Mouse (Mus musculus): ENCODE results near the gene Agbl3. TPM values are rescaled to one million over a fixed set of nuclear protein-coding genes. Genes with fewer than 3 reads are reported as not detected.

The Agbl3 gene
- polyA plus RNA-seq, 1 experiment from 2014 or later, result 12.7 TPM

DNA sequence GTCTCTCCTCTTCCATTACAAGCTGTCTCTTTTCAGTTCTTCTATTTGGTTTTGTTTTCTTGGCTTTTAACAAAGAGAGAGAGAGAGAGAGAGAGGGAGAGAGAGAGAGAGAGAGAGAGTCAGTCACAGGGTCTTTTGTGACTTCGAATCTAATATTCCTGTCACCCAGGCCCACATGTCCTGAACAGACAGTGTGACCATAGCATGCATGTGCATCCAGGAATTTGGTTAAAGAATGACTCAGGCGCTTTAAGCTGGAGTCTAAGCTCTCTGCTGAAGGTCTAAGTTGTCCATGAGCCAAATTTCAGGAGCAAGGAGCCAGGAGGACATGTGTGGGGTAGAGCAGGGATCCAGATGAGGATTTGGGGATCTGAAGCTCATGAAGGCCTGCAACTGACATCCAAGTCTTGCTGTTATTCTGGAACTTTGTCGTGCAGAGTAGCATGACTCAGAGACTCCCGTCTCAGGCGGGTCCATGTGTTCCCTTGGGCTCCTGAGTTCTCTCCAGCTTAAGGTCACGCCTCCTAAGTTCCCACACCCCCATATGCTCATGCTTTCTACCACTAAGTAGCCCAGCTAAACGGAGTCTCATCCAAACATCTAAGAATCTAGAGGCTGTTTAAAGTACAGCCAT is 29.6 kb upstream of the Agbl3 start:
- no peak overlapping the region for H3K4me2 ChIP-seq (replicated peaks)
- no peak overlapping the region for H3K27ac ChIP-seq
- no peaks in the 10 kb centered on the region for H3K4me1 ChIP-seq (replicated peaks; ENCODE audit: control insufficient read depth, insufficient read depth, low read length)
- peaks cover under 1% of the 10 kb centered on the region; the same call in 1 of the 2 replicates for H3K36me3 ChIP-seq (replicated peaks; ENCODE audit: control insufficient read depth, insufficient read depth)
- no peak overlapping the region for H3K9ac ChIP-seq
- DNase-seq (ENCODE audit: low spot score) (no peak), ATAC-seq (ENCODE audit: low FRiP score) (no peak)
- no peaks in the 10 kb centered on the region for H3K27me3 ChIP-seq (ENCODE audit: control insufficient read depth, insufficient read depth, low read length)
- WGBS, result 79% methylated on average over 7 of the region's 7 CpGs
- no peaks in the 10 kb centered on the region for H3K9me3 ChIP-seq (ENCODE audit: control insufficient read depth, low read length)
- no peak overlapping the region for H3K4me3 ChIP-seq (replicated peaks; ENCODE audit: low read length)

DNA sequence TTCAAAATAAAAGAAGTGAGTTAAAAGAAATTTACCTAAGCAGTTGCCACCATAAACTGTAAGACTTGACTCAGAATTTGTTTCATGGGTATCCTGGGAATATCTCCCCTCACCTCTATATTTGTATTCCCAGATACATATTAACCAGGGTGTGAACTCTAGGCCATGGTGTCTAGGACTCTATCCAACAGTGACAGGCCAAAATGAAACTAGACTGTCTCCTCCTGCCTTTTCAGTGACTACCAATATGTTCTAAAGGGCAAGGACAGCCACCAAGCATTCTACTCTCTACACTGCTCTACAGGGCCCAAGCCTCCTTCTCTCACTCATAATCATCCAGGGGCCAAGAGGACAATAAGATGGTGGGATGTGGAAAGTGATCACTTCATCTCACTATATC is 28.6 kb upstream of the Agbl3 start:
- H3K4me3 ChIP-seq (replicated peaks; ENCODE audit: low read length), result no peak overlapping the region
- no peak overlapping the region for H3K4me2 ChIP-seq (replicated peaks)
- no peak for ATAC-seq (ENCODE audit: low FRiP score)

DNA sequence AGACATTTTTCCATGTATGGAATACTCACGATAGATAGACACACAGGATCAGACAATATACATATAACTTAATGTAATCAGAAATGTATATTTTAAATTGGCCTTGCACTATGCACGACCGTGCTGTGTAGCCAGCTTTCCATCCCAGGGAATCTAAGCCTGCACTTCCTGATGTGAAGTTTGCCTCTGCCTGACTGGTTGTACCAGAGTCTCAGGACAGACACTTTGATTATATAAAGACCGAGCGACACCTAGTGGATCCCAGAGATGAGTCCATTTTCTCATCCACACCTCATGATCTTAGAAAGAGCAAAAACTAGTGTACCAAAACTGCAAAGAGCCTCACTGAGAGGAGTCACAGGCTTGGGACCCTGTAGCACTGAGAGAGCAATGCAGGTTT is 25.8 kb upstream of the Agbl3 start:
- Histone ChIP-seq H3K4me3 (replicated peaks; ENCODE audit: low read length) (no peak overlapping the region), H3K4me2 (replicated peaks) (no peak overlapping the region), H3K9me3 (ENCODE audit: control insufficient read depth, low read length) (no peaks in the 10 kb centered on the region), H3K27me3 (ENCODE audit: control insufficient read depth, insufficient read depth, low read length) (no peaks in the 10 kb centered on the region), H3K9ac (no peak overlapping the region), H3K36me3 (replicated peaks; ENCODE audit: control insufficient read depth, insufficient read depth) (peaks cover 25% of the 10 kb centered on the region), H3K4me1 (replicated peaks; ENCODE audit: control insufficient read depth, insufficient read depth, low read length) (no peaks in the 10 kb centered on the region), H3K27ac (no peak overlapping the region)
- 40% methylated on average over 5 of the region's 5 CpGs for WGBS
- DNase-seq (ENCODE audit: low spot score) (peak; percentile 79), ATAC-seq (ENCODE audit: low FRiP score) (peak; percentile 71)

More for the DNA sequence above, 28.6 kb upstream of the Agbl3 start:
- no peak for DNase-seq (ENCODE audit: low spot score)
- H3K27ac ChIP-seq, result no peak overlapping the region
- H3K36me3 ChIP-seq (replicated peaks; ENCODE audit: control insufficient read depth, insufficient read depth), result peaks cover 6% of the 10 kb centered on the region
- H3K9me3 ChIP-seq (ENCODE audit: control insufficient read depth, low read length), result no peaks in the 10 kb centered on the region
- no peaks in the 10 kb centered on the region for H3K4me1 ChIP-seq (replicated peaks; ENCODE audit: control insufficient read depth, insufficient read depth, low read length)
- H3K9ac ChIP-seq, result no peak overlapping the region
- H3K27me3 ChIP-seq (ENCODE audit: control insufficient read depth, insufficient read depth, low read length), result no peaks in the 10 kb centered on the region

DNA sequence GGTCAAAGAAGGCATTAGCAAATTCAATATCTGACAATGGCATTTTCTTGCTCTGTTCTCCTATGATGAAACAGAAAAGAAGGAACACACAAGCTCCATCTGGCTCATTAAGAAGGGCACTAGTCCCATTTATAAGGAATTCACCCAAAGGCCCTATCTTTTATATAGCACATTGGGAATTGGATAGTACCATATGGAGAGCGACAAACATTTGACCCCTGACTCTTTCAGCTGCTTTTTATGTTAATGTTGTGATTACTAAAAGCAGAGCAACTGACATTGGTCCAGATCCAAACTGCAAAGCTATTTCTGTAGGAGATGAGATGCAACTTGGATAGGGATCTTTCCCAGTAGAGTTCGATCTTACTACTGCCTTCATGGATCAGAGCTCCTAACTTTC is 21.9 kb upstream of the Agbl3 start:
- H3K27ac ChIP-seq, result no peak overlapping the region
- no peaks in the 10 kb centered on the region for H3K9me3 ChIP-seq (ENCODE audit: control insufficient read depth, low read length)
- 83% methylated on average over 2 of the region's 2 CpGs for WGBS
- H3K9ac ChIP-seq, result no peak overlapping the region
- no peak for ATAC-seq (ENCODE audit: low FRiP score)
- no peaks in the 10 kb centered on the region for H3K4me1 ChIP-seq (replicated peaks; ENCODE audit: control insufficient read depth, insufficient read depth, low read length)
- no peaks in the 10 kb centered on the region for H3K27me3 ChIP-seq (ENCODE audit: control insufficient read depth, insufficient read depth, low read length)
- H3K36me3 ChIP-seq (replicated peaks; ENCODE audit: control insufficient read depth, insufficient read depth), result peaks cover 41% of the 10 kb centered on the region
- no peak overlapping the region for H3K4me3 ChIP-seq (replicated peaks; ENCODE audit: low read length)
- no peak overlapping the region for H3K4me2 ChIP-seq (replicated peaks)
- DNase-seq (ENCODE audit: low spot score), result no peak

DNA sequence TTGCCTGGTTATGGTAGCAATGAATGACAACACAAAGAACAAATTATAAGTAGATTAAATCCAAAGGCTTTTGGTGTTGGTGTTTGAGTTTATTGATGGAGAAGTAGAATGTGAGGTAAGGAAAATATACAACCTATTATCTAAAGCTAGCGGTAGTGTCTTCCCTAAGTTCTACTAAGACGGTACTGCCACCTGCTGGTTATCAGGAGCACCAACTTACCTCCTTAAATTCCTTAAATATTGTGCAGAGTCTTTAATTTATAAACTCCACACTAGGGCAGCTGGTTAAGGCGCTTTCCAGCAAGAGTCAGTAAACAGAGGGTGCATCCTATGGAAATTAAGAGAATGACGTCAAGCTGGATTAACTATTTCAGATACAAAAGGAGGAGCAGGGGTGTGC is 20.2 kb upstream of the Agbl3 start:
- no peak overlapping the region for H3K9ac ChIP-seq
- WGBS, result 52% methylated on average over 4 of the region's 4 CpGs
- H3K4me2 ChIP-seq (replicated peaks), result no peak overlapping the region
- no peaks in the 10 kb centered on the region for H3K9me3 ChIP-seq (ENCODE audit: control insufficient read depth, low read length)
- DNase-seq (ENCODE audit: low spot score) (peak; percentile 67), ATAC-seq (ENCODE audit: low FRiP score) (no peak)
- H3K27me3 ChIP-seq (ENCODE audit: control insufficient read depth, insufficient read depth, low read length), result no peaks in the 10 kb centered on the region
- H3K27ac ChIP-seq, result no peak overlapping the region
- H3K4me3 ChIP-seq (replicated peaks; ENCODE audit: low read length), result no peak overlapping the region
- peaks cover 44% of the 10 kb centered on the region for H3K36me3 ChIP-seq (replicated peaks; ENCODE audit: control insufficient read depth, insufficient read depth)
- H3K4me1 ChIP-seq (replicated peaks; ENCODE audit: control insufficient read depth, insufficient read depth, low read length), result no peaks in the 10 kb centered on the region

DNA sequence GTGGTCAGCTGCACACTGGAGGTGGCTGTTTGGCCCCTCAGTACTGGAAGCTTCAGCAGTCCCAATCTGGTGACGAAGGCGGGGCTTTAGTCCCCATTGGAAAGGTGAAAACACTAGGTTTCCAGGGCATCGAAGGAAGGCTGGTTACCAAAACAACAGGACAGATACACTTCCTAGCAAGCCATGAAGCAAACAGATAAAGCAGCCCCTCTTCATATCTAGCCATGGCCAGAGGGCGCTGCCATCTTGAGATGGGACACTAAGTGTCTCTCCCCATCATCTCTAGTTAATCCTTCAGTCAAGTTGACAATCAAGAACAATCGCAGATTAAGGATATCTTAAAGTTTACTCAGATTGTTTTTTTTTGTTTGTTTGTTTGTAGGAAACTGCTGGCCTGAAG is 14.5 kb upstream of the Agbl3 start:
- no peaks in the 10 kb centered on the region for H3K27me3 ChIP-seq (ENCODE audit: control insufficient read depth, insufficient read depth, low read length)
- no peak overlapping the region for H3K9ac ChIP-seq
- no peak overlapping the region for H3K4me3 ChIP-seq (replicated peaks; ENCODE audit: low read length)
- H3K36me3 ChIP-seq (replicated peaks; ENCODE audit: control insufficient read depth, insufficient read depth), result peaks cover 47% of the 10 kb centered on the region
- H3K4me2 ChIP-seq (replicated peaks), result no peak overlapping the region
- ATAC-seq (ENCODE audit: low FRiP score) (no peak), DNase-seq (ENCODE audit: low spot score) (no peak)
- no peak overlapping the region for H3K27ac ChIP-seq
- H3K4me1 ChIP-seq (replicated peaks; ENCODE audit: control insufficient read depth, insufficient read depth, low read length), result no peaks in the 10 kb centered on the region
- no peaks in the 10 kb centered on the region for H3K9me3 ChIP-seq (ENCODE audit: control insufficient read depth, low read length)
- 93% methylated on average over 5 of the region's 5 CpGs for WGBS

DNA sequence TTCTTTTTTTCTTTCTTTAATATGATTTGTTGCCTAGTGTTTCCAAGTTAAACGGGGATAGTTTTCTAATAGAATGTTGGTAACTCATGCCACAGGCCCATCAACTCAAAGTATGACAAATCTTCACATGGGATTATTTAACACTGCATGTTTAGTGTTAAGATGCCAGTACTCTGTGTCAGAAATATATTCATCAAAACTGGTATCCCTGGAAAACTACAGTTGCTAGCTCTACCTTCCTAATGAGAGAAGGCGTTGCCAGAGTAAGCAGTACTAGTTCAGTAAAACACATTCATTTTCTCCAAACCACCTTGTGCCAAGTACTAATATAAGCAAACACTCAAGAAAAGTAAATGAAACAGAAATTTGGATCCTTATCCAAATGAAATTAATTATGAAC is 10.2 kb upstream of the Agbl3 start:
- Histone ChIP-seq H3K4me1 (replicated peaks; ENCODE audit: control insufficient read depth, insufficient read depth, low read length) (no peaks in the 10 kb centered on the region), H3K9me3 (ENCODE audit: control insufficient read depth, low read length) (no peaks in the 10 kb centered on the region), H3K4me2 (replicated peaks) (no peak overlapping the region), H3K27ac (no peak overlapping the region), H3K9ac (no peak overlapping the region), H3K36me3 (replicated peaks; ENCODE audit: control insufficient read depth, insufficient read depth) (peaks cover 37% of the 10 kb centered on the region), H3K4me3 (replicated peaks; ENCODE audit: low read length) (no peak overlapping the region), H3K27me3 (ENCODE audit: control insufficient read depth, insufficient read depth, low read length) (no peaks in the 10 kb centered on the region)
- ATAC-seq (ENCODE audit: low FRiP score) (no peak), DNase-seq (ENCODE audit: low spot score) (no peak)
- 90% methylated on average over 2 of the region's 2 CpGs for WGBS

DNA sequence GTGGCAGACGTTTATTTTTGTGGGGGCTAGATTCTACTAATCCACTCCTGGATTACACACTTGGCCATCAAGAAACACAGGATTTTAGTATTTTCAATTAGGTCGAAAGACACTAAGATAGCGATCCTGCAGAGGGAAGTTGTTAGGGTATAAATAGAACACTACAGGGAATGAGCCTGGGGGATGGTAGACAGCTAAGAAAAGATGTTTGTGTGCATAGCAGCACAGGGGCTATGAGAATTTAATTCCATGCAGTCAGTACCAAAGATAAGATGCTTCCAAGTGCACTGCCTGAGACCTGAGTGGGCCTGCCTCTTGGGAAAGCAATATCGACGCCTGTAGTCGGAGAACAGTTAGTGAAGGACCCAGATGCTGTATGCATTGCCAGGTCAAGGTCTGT is 9.7 kb upstream of the Agbl3 start:
- peaks cover 35% of the 10 kb centered on the region for H3K36me3 ChIP-seq (replicated peaks; ENCODE audit: control insufficient read depth, insufficient read depth)
- no peak overlapping the region for H3K4me2 ChIP-seq (replicated peaks)
- no peak overlapping the region for H3K27ac ChIP-seq
- DNase-seq (ENCODE audit: low spot score), result no peak
- H3K4me1 ChIP-seq (replicated peaks; ENCODE audit: control insufficient read depth, insufficient read depth, low read length), result no peaks in the 10 kb centered on the region
- H3K9me3 ChIP-seq (ENCODE audit: control insufficient read depth, low read length), result no peaks in the 10 kb centered on the region
- H3K4me3 ChIP-seq (replicated peaks; ENCODE audit: low read length), result no peak overlapping the region
- 91% methylated on average over 6 of the region's 6 CpGs for WGBS
- no peak for ATAC-seq (ENCODE audit: low FRiP score)
- no peak overlapping the region for H3K9ac ChIP-seq
- H3K27me3 ChIP-seq (ENCODE audit: control insufficient read depth, insufficient read depth, low read length), result no peaks in the 10 kb centered on the region

DNA sequence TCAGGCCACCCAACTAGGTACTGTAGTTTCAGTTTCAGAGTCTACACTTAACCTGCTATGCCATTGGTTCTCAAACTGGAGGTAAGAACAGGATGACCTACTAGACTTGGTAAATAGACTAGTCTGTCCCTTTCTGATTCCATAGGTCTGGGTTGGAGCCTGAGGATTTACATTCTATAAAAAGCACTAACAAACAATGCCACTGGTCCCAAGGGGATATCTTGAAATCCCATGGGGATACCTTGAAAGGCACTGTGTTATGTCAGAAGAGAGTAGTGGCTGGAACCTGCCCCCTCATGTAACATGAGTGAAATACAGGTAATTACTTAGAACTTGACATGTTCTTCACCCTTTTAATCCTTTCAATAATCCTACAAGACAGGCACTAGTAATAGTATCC is 3.8 kb upstream of the Agbl3 start:
- no peak overlapping the region for H3K4me2 ChIP-seq (replicated peaks)
- ATAC-seq (ENCODE audit: low FRiP score), result no peak

DNA sequence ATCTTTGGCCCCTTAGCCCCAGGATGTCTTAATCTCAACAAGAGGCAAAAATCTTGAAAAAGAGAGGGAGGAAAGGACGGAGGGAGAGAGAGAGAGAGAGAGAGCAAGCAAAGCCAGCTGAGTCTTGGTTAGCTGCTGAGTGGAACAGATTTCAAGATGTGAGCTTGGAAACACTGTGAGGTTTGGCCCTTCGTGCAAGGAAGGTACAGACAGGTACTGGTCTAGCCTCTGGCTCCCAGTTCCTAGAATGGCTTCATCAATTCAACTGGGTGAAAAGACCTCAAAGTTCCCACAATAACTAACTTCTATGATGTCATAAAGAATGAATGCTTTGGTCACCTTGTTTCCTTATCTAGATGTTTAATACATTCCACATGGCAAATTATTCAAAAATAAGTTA is 3.1 kb upstream of the Agbl3 start:
- Histone ChIP-seq H3K4me1 (replicated peaks; ENCODE audit: control insufficient read depth, insufficient read depth, low read length) (no peaks in the 10 kb centered on the region), H3K27me3 (ENCODE audit: control insufficient read depth, insufficient read depth, low read length) (no peaks in the 10 kb centered on the region), H3K4me3 (replicated peaks; ENCODE audit: low read length) (no peak overlapping the region), H3K4me2 (replicated peaks) (no peak overlapping the region), H3K9ac (no peak overlapping the region), H3K9me3 (ENCODE audit: control insufficient read depth, low read length) (no peaks in the 10 kb centered on the region), H3K36me3 (replicated peaks; ENCODE audit: control insufficient read depth, insufficient read depth) (no peaks in the 10 kb centered on the region; the same call in 1 of the 2 replicates), H3K27ac (no peak overlapping the region)
- no peak for ATAC-seq (ENCODE audit: low FRiP score)
- no peak for DNase-seq (ENCODE audit: low spot score)
- WGBS, result 91% methylated on average over 2 of the region's 2 CpGs

More for the DNA sequence above, 3.8 kb upstream of the Agbl3 start:
- Histone ChIP-seq H3K9ac (no peak overlapping the region), H3K4me1 (replicated peaks; ENCODE audit: control insufficient read depth, insufficient read depth, low read length) (no peaks in the 10 kb centered on the region), H3K27ac (no peak overlapping the region), H3K4me3 (replicated peaks; ENCODE audit: low read length) (no peak overlapping the region), H3K27me3 (ENCODE audit: control insufficient read depth, insufficient read depth, low read length) (no peaks in the 10 kb centered on the region), H3K36me3 (replicated peaks; ENCODE audit: control insufficient read depth, insufficient read depth) (peaks cover 3% of the 10 kb centered on the region), H3K9me3 (ENCODE audit: control insufficient read depth, low read length) (no peaks in the 10 kb centered on the region)
- peak; percentile 25 for DNase-seq (ENCODE audit: low spot score)
